Mouse (Mus musculus): ENCODE data around the gene Fgf11.

Fgf11 gene

GRCm38 (mm10) chr11:69801379-69801977 is at the start of gene Fgf11:
Gene Fgf11 (minus strand): TSS chr11:69801857.
- no peak for DNase-seq (ENCODE audit: low spot score in 2 of 2)

GRCm38 (mm10) chr11:69850754-69851153 is 49.1 kb upstream of the Fgf11 start:
- no peak for DNase-seq (ENCODE audit: low spot score in 2 of 2)

GRCm38 (mm10) chr11:69849884-69850283 is 48.2 kb upstream of the Fgf11 start:
- DNase-seq (ENCODE audit: low spot score in 2 of 2), result no peak

DNA sequence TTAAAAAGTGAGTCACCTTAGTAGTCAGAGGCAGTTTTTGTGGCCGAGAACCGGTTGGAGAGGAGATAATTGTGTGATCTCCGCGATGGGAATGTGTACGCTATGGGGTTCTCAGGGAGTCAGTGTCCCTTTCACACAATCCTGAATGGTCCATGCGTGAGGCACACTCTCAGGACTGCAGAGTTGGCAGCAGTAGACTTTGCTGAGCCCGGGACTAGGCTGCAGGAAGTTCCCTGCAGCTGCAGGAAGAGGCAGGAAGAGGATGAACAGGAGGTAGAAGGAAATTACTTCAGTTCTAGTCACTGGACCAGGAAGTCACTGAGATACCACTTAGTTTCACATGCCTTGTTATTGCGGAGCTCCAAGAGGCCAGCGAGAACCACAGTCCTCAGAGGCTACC is 47.5 kb upstream of the Fgf11 start:
- no peak for DNase-seq (ENCODE audit: low spot score in 2 of 2)

DNA sequence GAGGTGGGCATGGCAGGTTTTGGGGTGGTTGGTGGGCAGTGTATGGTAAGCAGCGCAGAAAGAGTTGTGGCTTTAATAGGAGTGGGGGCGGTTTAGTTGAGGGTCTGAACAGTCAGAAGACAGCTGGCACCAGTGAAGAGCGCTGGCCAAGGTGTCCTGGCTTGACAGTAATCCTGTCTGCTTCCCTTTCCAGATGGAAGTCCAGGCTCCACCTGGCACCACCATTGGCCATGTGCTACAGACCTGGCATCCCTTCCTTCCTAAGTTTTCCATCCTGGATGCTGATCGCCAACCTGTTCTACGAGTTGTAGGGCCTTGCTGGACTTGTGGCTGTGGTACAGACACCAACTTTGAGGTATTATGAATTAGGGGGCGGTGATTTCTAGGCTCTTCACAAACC is 46.4 kb upstream of the Fgf11 start:
- DNase-seq (ENCODE audit: low spot score in 2 of 2), result no peak

- DNase-seq (ENCODE audit: low spot score in 2 of 2), result no peak
Measured at GRCm38 (mm10) chr11:69846738-69847688, 45.4 kb upstream of the Fgf11 start.

- peak; percentile 90 to 91 for DNase-seq (ENCODE audit: low spot score in 2 of 2)
Measured at GRCm38 (mm10) chr11:69846198-69846680, 44.6 kb upstream of the Fgf11 start, which contains the start of gene Plscr3. Gene Plscr3 (plus strand): TSS chr11:69846376.

GRCm38 (mm10) chr11:69838714-69839104 is 37.1 kb upstream of the Fgf11 start:
- no peak for DNase-seq (ENCODE audit: low spot score in 2 of 2)

DNA sequence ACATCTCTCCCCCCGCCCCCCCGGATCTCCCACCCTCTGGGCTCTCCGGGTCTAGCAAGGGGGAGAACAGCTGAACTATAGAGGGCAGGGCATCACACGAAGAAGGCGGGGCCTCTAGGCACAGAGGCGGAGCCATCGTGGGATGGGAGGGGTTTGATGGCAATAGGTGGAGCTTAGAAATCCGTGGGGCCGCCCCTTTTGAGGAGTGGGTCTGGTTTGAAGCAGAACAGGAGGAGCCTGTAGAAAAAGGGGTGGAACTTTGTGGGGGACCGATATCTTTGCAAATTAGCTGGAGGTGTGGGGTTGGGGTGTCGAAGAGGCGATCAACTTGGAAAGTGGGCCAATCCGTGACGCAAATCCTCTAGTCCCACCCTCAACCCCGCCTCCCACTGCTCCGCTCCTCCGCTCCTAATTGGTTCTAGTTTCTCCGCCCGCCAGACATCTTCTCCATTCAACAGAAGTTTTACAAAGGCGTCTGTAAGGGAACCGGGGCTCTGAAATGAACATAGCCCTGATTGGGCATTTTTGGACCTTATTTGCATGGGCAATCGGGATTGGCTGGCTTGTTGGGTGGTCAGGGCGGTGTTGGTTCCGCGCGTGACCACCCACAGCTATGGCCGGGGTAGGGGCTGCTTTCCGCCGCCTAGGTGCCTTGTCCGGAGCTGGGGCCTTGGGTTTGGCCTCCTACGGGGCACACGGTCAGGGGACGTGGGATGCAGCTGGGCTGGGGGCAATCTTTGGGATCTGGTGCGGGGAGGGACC is 36.5 kb upstream of the Fgf11 start, which contains the start of gene Tmem256:
Gene Tmem256 (plus strand): TSS at position 563 of the 762 bp plus-strand sequence.
- DNase-seq (ENCODE audit: low spot score in 2 of 2), result peak; percentile 95 to 96

DNA sequence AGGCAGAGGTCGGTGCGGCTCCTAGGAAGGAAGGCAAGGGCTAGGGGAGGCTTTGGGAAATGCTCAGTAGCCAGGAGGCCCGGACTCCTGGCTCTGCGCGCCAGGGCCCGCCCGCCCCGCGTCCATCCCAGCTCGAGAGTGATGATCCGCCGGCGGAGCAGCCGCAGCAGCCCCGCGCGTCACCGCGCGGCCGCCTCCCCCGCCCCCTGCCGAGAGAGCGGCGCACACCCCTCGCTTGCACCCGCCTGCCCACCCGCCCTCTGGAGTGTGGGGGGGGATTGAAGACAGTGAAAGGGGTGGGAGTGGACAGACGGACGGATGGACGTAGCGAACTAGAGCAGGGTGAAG is 35.9 kb upstream of the Fgf11 start, which contains the start of gene Nlgn2:
Gene Nlgn2 (minus strand): TSS at position 181 of the 348 bp plus-strand sequence.
- peak in 1 of 2 experiments; percentile 75 for DNase-seq (ENCODE audit: low spot score in 2 of 2)

DNA sequence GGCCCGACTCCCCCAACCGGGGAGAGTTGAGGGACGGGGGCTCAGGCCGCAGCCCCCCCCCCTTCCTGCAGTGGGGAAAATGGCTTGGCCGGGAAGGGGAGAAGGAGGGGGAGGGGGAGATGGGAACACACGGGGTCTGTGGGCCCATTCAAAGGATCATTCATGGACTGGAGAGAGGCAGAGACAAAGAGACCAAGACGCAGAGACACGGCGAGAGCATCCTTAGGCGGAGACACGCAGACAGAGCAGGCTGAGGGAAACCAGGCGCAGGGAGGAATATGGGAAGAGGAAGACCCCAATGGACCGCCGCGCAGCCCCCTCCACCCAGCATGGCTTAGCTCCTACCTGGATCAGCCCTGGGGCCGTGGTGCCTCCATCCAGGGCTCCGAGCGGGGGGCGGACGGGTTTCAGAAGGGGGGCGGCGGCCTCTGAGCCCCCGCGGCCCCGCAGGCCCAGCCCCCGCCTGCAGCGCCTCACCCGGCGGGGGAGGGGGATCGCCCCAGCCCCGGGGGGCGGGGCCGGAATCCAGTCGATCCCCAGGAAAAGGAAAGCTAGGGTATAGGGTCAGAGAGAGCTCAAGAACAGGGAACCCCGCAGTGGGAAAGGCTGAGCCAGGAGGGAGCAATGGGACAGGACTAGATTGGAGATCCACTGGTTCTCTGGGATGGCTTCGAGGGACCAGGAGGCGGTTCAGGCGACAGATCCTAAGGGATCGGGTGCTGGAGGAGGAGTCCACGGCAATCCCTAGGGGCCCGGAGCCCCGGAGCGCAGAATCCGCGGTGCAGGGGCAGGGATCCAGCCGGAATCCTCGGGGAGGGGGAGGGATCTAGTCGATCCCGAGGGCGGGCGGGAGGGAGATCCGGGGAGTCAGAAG is 35.3 kb upstream of the Fgf11 start:
- DNase-seq (ENCODE audit: low spot score in 2 of 2), result peak in 1 of 2 experiments; percentile 43

DNA sequence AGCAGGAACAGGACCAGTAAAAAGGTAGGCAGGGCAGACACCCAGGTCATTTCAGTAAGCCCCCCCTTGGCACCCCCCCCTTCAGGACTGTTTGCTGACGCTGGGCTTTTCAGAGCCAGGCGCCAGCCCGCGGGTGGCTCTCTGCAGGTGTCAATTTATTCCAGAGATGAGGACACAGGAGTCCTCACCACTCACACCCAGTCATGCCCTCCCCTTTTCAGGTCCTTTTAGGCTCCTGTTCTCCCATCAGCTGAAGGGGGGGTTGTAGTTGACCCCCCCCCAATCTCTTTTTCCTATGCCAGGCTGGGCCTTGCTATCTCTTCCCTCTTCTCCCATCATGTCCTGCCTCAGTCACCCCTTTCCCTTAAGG is 34.3 kb upstream of the Fgf11 start:
- DNase-seq (ENCODE audit: low spot score in 2 of 2), result no peak

- DNase-seq (ENCODE audit: low spot score in 2 of 2), result no peak
Measured at GRCm38 (mm10) chr11:69835326-69835965, 33.8 kb upstream of the Fgf11 start.

DNA sequence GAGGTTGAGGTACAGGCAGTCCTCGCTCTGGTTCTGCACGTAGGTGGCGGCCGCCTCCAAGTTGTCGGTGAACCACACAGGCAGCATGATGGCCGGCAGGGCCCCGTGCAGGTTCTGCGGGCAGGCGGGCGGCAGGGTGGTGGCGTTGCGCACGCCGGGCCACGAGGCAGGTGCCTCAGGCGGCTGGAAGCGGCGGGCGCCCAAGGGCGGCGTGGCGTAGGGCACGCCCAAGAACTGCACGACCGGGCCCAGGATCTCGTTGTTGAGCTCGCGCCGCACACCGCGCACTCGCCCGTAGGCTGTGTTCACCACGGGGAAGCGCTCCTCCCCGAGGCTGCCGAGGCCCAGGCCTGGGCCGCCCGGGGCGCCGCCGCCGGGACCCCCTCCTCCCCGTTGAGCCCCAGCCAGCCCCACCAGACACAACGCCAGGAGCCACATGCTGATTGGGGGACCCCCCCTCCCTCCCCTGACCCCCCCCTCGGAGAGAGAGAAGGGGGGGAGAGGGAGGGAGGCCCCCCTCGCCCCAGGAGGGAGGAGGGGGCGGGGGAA is 32.4 kb upstream of the Fgf11 start:
- DNase-seq (ENCODE audit: low spot score in 2 of 2), result no peak

- DNase-seq (ENCODE audit: low spot score in 2 of 2), result no peak
Measured at GRCm38 (mm10) chr11:69833554-69833953, 31.9 kb upstream of the Fgf11 start.

DNA sequence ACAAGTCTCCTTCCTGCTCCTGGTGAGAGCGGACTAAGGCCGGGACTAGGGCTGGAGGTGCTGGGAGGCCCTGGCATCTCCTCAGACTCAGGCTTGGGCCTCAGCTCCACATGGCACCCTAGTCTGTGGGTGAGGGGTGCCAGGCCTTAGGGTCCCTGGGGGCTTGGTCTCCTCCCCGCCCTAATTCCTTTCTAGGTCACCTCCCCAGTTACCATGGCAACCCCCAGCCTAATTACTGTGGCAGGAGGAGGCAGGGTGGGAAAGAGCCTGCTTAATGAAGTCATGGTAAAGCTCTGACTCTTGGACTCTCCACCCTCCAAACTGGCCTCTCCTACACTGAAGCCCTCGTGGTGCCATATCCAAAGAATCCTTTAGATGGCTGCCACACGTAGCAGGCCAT is 27.2 kb upstream of the Fgf11 start:
- no peak for DNase-seq (ENCODE audit: low spot score in 2 of 2)

DNA sequence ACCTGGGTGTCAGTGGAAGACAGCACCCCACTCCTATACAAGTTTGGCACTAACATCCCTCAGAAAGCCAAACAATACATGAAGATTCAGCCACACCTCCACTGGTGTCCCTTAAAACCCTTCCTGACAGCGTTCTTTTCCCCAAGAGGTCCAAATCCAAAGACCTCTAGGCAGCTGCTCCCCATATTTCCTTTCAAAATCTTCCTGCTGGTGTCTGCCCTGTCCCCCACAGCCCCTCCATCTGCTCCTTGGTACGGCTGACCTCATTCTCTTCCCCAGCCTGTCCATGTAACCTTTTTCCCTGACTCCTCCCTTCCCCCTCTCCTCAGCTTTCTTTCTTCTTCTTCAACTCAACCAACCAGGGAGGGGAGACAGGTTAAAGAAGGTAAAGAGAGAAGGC is 21.8 kb upstream of the Fgf11 start:
- DNase-seq (ENCODE audit: low spot score in 2 of 2), result no peak

DNA sequence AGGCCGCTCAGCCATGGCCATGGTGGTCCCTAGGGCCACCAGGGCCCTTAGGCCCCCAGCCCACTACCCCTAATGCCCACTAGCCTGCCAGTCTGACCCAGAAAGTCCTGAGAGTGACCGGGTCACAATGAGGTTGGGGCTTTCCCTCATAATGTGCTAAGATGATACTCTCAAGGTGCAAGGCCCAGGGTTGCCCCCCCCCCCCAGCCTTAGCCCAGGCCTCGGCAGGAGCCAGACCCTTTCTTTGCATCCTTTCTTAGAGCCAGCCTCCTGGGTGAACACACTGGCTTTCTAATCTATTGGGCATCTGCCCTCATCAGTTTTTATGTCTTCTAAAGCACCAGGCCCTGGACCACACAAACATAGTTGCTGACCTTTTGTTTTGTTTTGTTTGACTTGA is 20.4 kb upstream of the Fgf11 start, which contains the start of gene Spem1:
Gene Spem1 (minus strand): TSS at position 101 of the 400 bp plus-strand sequence.
- DNase-seq (ENCODE audit: low spot score in 2 of 2), result no peak

- no peak for DNase-seq (ENCODE audit: low spot score in 2 of 2)
Measured at GRCm38 (mm10) chr11:69818871-69819270, 17.2 kb upstream of the Fgf11 start.

GRCm38 (mm10) chr11:69818365-69818764 is 16.7 kb upstream of the Fgf11 start, which contains the start of gene Spem2:
Gene Spem2 (minus strand): TSS chr11:69818465.
- DNase-seq (ENCODE audit: low spot score in 2 of 2), result no peak
